Mouse (Mus musculus) testis, adult 2 months (tissue): ENCODE results near the gene Tjp3.

ENCODE experiments used
- CTCF ChIP-seq: fragments of 200-500 bp; IDR thresholded peaks from 2 replicates; pipeline ENCODE4 v1.5.1; 2012; ENCODE audit warnings: low read depth, mild to moderate bottlenecking, inconsistent platforms, low read length, moderate library complexity; ENCODE audit not compliant: control insufficient read depth, insufficient read depth, insufficient replicate concordance
- POLR2A ChIP-seq: fragments of 200-500 bp; IDR thresholded peaks from 2 replicates; pipeline ENCODE4 v1.6.1; 2012; ENCODE audit warnings: low read depth, mild to moderate bottlenecking, inconsistent platforms, low read length, moderate library complexity; ENCODE audit not compliant: control insufficient read depth

GRCm38 (mm10) chr10:81340551-81341332 is 49.4 kb upstream of the Tjp3 start:
- no peak for TF ChIP-seq POLR2A
- no peak for TF ChIP-seq CTCF
